In genomic region chr11:49764639-49765299, GRCm38 (mm10) we compare ENCODE assay signal across 8 mouse cellular contexts. TPM values are rescaled to one million over a fixed set of nuclear protein-coding genes. Genes with fewer than 3 reads are reported as not detected.
DNase-seq lines count a peak whose midpoint lies in the region; ATAC-seq and TF ChIP-seq lines count a peak whose summit lies in the region.

No protein-coding gene starts in this region.

- H3K4me3 ChIP-seq in heart, embryonic 10.5 days = peak overlapping the region; percentile 22; the same call in 1 of the 2 replicates
- no peak overlapping the region for H3K4me3 ChIP-seq in kidney, postnatal 0 days (replicated peaks; ENCODE audit: low read depth, low read length)

- H3K9ac ChIP-seq in kidney, postnatal 0 days (ENCODE audit: low read depth, low read length) = 0 out of 2 replicates have a peak overlapping the region, but pooled peaks have one; percentile 18

- H3K9me3 ChIP-seq in heart, embryonic 10.5 days = no peaks in the 10 kb centered on the region
- H3K9me3 ChIP-seq in kidney, postnatal 0 days (replicated peaks; ENCODE audit: low read length) = no peaks in the 10 kb centered on the region

- WGBS in heart, embryonic 10.5 days = 26% methylated on average over 7 of the region's 8 CpGs
- 23% methylated on average over 7 of the region's 8 CpGs for WGBS in kidney, postnatal 0 days

- H3K27me3 ChIP-seq in heart, embryonic 10.5 days (ENCODE audit: insufficient read depth, poor library complexity, severe bottlenecking) = no peaks in the 10 kb centered on the region; the same call in 1 of the 2 replicates
- no peaks in the 10 kb centered on the region for H3K27me3 ChIP-seq in kidney, postnatal 0 days (ENCODE audit: insufficient read depth, low read length)

- H3K4me2 ChIP-seq in kidney, postnatal 0 days (ENCODE audit: low read length) = peak overlapping the region; percentile 29; the same call in 1 of the 2 replicates

- H3K27ac ChIP-seq in heart, embryonic 10.5 days = peak overlapping the region; percentile 87
- peak overlapping the region; percentile 67 for H3K27ac ChIP-seq in kidney, postnatal 0 days

- no peak for TF ChIP-seq CTCF in kidney, postnatal 0 days (IDR thresholded peaks at IDR 0.05; ENCODE audit: low read depth)

- DNase-seq in urinary bladder, postnatal 25 days (ENCODE audit: low spot score) = peak; percentile 9
- DNase-seq in urinary bladder, adult 2 months (ENCODE audit: low spot score) = no peak
- peak; percentile 80 for DNase-seq in embryo, embryonic 10.5 days (ENCODE audit: low spot score)
- DNase-seq in heart, embryonic 10.5 days (ENCODE audit: low spot score) = peak; percentile 84
- DNase-seq in kidney, postnatal 0 days (ENCODE audit: low spot score) = peak; percentile 84
- peak; percentile 72 for DNase-seq in mesoderm, embryonic 11.5 days (ENCODE audit: low read depth, low spot score)
- DNase-seq in adipocyte (ENCODE audit: low spot score) = no peak
- no peak for DNase-seq in urinary bladder, adult 18-20 months (ENCODE audit: low spot score in 2 of 2)

- ATAC-seq in kidney, postnatal 0 days (replicated peaks; ENCODE audit: low FRiP score, low read depth) = peak; percentile 92

- H3K36me3 ChIP-seq in heart, embryonic 10.5 days = no peaks in the 10 kb centered on the region
- no peaks in the 10 kb centered on the region for H3K36me3 ChIP-seq in kidney, postnatal 0 days (ENCODE audit: insufficient read depth, low read length)

- peaks cover 25% of the 10 kb centered on the region for H3K4me1 ChIP-seq in heart, embryonic 10.5 days
- H3K4me1 ChIP-seq in kidney, postnatal 0 days (replicated peaks; ENCODE audit: insufficient read depth, low read length) = peaks cover 11% of the 10 kb centered on the region; the same call in 1 of the 2 replicates

RNA-seq across cellular contexts. Expression of gene Gfpt2, which starts 29.2 kb away (rescaled TPM):
- 11.3 and 13.6 TPM in 2 replicates for polyA plus RNA-seq in urinary bladder, adult 2 months (2012; rRNA removed)
- 21.3 and 24.5 TPM in 2 replicates for polyA plus RNA-seq in heart, embryonic 10.5 days (2016; fragmentation: Nextera tagmentation; extraction: Ambion mirVana)
- 7.3 and 8.6 TPM in 2 replicates for polyA plus RNA-seq in kidney, postnatal 0 days (2015; fragmentation: Nextera tagmentation; extraction: Ambion mirVana)

RNA-seq across cellular contexts. Expression of gene Cnot6, which starts 52.2 kb away (rescaled TPM):
- 27.7 and 29.9 TPM in 2 replicates for polyA plus RNA-seq in urinary bladder, adult 2 months (2012; rRNA removed)
- polyA plus RNA-seq in heart, embryonic 10.5 days (2016; fragmentation: Nextera tagmentation; extraction: Ambion mirVana) = 47.0 and 56.0 TPM in 2 replicates
- polyA plus RNA-seq in kidney, postnatal 0 days (2015; fragmentation: Nextera tagmentation; extraction: Ambion mirVana) = 54.4 and 55.0 TPM in 2 replicates

Comparison
In these comparisons a context has a peak if more than half of its experiments do, and no peak if none do; other contexts are left out.
1. DNase-seq: peak in urinary bladder, postnatal 25 days (single experiment), embryo, embryonic 10.5 days (single experiment), heart, embryonic 10.5 days (single experiment), kidney, postnatal 0 days (single experiment) and mesoderm, embryonic 11.5 days (single experiment); none in urinary bladder, adult 2 months (single experiment), adipocyte (single experiment) and urinary bladder, adult 18-20 months (0 of 2).